Mouse (Mus musculus): ENCODE measurements at regions not wholly inside any gene's neighbourhood (a gene's known extent, or its start where the extent isn't known, plus 50 kb on each side); places are given as distances from the start of the nearest gene placed in this dataset.

- TF ChIP-seq POLR2A (IDR thresholded peaks at IDR 0.05; ENCODE audit: insufficient read depth, low read depth, low read length), result no peak
- no peak for TF ChIP-seq CTCF (IDR thresholded peaks at IDR 0.05; ENCODE audit: insufficient read depth, low read depth, low read length)
Observed at GRCm38 (mm10) chr16:27906036-27906435, 517.4 kb downstream of the Ccdc50 start.
